Mouse (Mus musculus): Measurements from ENCODE around the gene Drg1. TPM values are rescaled to one million over a fixed set of nuclear protein-coding genes. Genes with fewer than 3 reads are reported as not detected.

The Drg1 gene
- polyA plus RNA-seq, 1 experiment from 2014 or later, result 290 TPM

DNA sequence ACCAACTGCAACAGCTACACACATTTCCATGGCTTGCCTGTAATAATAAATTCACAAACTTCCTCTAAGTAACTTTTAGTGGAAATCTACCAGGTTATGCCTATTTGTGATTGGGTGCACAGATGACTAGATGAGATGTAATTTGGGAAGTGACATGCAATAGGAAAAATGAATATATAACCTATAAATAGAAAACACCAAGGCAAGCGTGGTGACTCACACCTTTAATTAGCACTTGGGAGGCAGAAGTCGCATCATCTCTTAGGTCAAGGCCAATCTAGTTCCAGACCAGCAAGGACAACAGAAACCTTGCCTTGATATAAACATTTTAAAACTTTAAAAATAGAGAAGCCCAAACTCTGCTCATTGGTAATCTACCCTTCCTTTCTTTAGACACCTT lies 18.8 kb downstream of the Drg1 start:
- Histone ChIP-seq H3K4me2 (no peak overlapping the region), H3K27me3 (no peaks in the 10 kb centered on the region), H3K9ac (no peak overlapping the region), H3K9me3 (replicated peaks) (no peaks in the 10 kb centered on the region), H3K27ac (no peak overlapping the region), H3K36me3 (ENCODE audit: poor library complexity, severe bottlenecking) (peaks cover 93% of the 10 kb centered on the region), H3K4me3 (no peak overlapping the region), H3K4me1 (no peaks in the 10 kb centered on the region)
- 92% methylated on average over 2 of the region's 2 CpGs for WGBS
- no peak for ATAC-seq

GRCm38 (mm10) chr11:3243771-3244170 lies 22.4 kb downstream of the Drg1 start:
- ATAC-seq, result no peak
- Histone ChIP-seq H3K4me3 (no peak overlapping the region), H3K9ac (no peak overlapping the region), H3K27me3 (no peaks in the 10 kb centered on the region), H3K9me3 (replicated peaks) (no peaks in the 10 kb centered on the region), H3K36me3 (ENCODE audit: poor library complexity, severe bottlenecking) (peaks cover 92% of the 10 kb centered on the region), H3K4me1 (no peaks in the 10 kb centered on the region), H3K27ac (no peak overlapping the region), H3K4me2 (no peak overlapping the region)
- 91% methylated on average over 4 of the region's 4 CpGs for WGBS

- Histone ChIP-seq H3K4me1 (no peaks in the 10 kb centered on the region), H3K27ac (no peak overlapping the region), H3K36me3 (ENCODE audit: poor library complexity, severe bottlenecking) (peaks cover 91% of the 10 kb centered on the region), H3K9ac (no peak overlapping the region), H3K4me3 (no peak overlapping the region), H3K9me3 (replicated peaks) (no peaks in the 10 kb centered on the region), H3K27me3 (no peaks in the 10 kb centered on the region), H3K4me2 (no peak overlapping the region)
- 89% methylated on average over 7 of the region's 7 CpGs for WGBS
- ATAC-seq, result no peak
Observed at GRCm38 (mm10) chr11:3242395-3242794, 23.8 kb downstream of the Drg1 start.

- H3K9me3 ChIP-seq (replicated peaks), result no peaks in the 10 kb centered on the region
- no peaks in the 10 kb centered on the region for H3K4me1 ChIP-seq
- peaks cover 91% of the 10 kb centered on the region for H3K36me3 ChIP-seq (ENCODE audit: poor library complexity, severe bottlenecking)
- H3K4me3 ChIP-seq, result no peak overlapping the region
- H3K27me3 ChIP-seq, result no peaks in the 10 kb centered on the region
- no peak for ATAC-seq
- no peak overlapping the region for H3K9ac ChIP-seq
- WGBS, result 85% methylated on average over 5 of the region's 5 CpGs
- H3K4me2 ChIP-seq, result no peak overlapping the region
- no peak overlapping the region for H3K27ac ChIP-seq
Observed at GRCm38 (mm10) chr11:3235277-3235676, 30.9 kb downstream of the Drg1 start.

DNA sequence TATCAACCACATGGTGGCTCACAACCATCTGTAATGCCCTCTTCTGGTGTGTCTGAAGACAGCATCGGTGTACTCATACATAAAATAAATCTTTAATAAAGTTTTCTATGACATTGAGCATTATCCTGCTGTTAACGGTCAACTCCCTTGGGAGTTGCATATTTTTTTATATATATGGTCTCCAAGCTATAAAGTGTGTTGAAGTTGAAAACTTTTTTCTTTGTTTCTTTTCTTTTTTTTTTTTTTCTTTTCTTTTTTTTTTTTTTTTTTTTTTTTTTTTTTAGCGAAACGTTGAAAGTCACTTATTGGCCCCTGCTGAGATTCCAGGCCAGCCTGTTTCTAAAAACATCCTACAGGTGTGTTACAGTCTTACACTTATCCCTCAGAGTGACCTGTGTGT lies 32.5 kb downstream of the Drg1 start:
- no peak for ATAC-seq
- Histone ChIP-seq H3K27me3 (no peaks in the 10 kb centered on the region), H3K4me1 (no peaks in the 10 kb centered on the region), H3K9me3 (replicated peaks) (no peaks in the 10 kb centered on the region), H3K4me2 (no peak overlapping the region), H3K36me3 (ENCODE audit: poor library complexity, severe bottlenecking) (peaks cover 91% of the 10 kb centered on the region), H3K4me3 (no peak overlapping the region), H3K9ac (no peak overlapping the region), H3K27ac (no peak overlapping the region)
- 94% methylated on average over 4 of the region's 4 CpGs for WGBS

GRCm38 (mm10) chr11:3232248-3232647 lies 34.0 kb downstream of the Drg1 start:
- no peak overlapping the region for H3K9ac ChIP-seq
- no peak overlapping the region for H3K4me3 ChIP-seq
- H3K27ac ChIP-seq, result no peak overlapping the region
- 87% methylated on average over 3 of the region's 3 CpGs for WGBS
- peaks cover 86% of the 10 kb centered on the region for H3K36me3 ChIP-seq (ENCODE audit: poor library complexity, severe bottlenecking)
- no peak for ATAC-seq
- H3K4me1 ChIP-seq, result no peaks in the 10 kb centered on the region
- H3K4me2 ChIP-seq, result no peak overlapping the region
- no peaks in the 10 kb centered on the region for H3K27me3 ChIP-seq
- no peaks in the 10 kb centered on the region for H3K9me3 ChIP-seq (replicated peaks)

GRCm38 (mm10) chr11:3227113-3227512 lies 39.1 kb downstream of the Drg1 start:
- 95% methylated on average over 3 of the region's 3 CpGs for WGBS
- no peak for ATAC-seq
- peaks cover 89% of the 10 kb centered on the region for H3K36me3 ChIP-seq (ENCODE audit: poor library complexity, severe bottlenecking)

DNA sequence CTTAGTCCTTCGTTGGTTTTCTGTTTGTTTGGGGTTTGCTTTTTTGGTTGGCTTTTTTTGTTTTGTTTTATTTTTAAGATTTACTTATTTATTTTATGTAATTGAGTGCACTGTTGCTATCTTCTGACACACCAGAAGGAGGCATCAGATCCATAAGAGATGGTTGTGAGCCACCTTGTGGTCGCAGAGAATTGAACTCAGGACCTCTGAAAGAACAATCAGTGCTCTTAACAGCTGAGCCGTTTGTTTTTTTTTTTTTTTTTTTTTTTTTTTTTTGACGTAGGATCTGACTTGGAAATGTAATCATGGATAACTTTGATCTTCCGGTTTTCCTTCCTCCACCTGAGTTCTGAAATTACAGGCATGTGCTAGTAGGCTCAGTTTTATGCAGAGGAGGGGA lies 43.1 kb downstream of the Drg1 start:
- no peak for ATAC-seq
- no peak overlapping the region for H3K4me2 ChIP-seq
- 71% methylated on average over 5 of the region's 5 CpGs for WGBS
- H3K27ac ChIP-seq, result no peak overlapping the region
- H3K9me3 ChIP-seq (replicated peaks), result no peaks in the 10 kb centered on the region
- H3K4me3 ChIP-seq, result no peak overlapping the region
- peaks cover 85% of the 10 kb centered on the region for H3K36me3 ChIP-seq (ENCODE audit: poor library complexity, severe bottlenecking)
- no peak overlapping the region for H3K9ac ChIP-seq
- no peaks in the 10 kb centered on the region for H3K27me3 ChIP-seq
- H3K4me1 ChIP-seq, result no peaks in the 10 kb centered on the region

More at GRCm38 (mm10) chr11:3227113-3227512, 39.1 kb downstream of the Drg1 start:
- Histone ChIP-seq H3K9ac (no peak overlapping the region), H3K27ac (no peak overlapping the region), H3K27me3 (no peaks in the 10 kb centered on the region), H3K4me1 (no peaks in the 10 kb centered on the region), H3K9me3 (replicated peaks) (no peaks in the 10 kb centered on the region), H3K4me2 (no peak overlapping the region), H3K4me3 (no peak overlapping the region)

- no peak for ATAC-seq
- H3K36me3 ChIP-seq (ENCODE audit: poor library complexity, severe bottlenecking), result peaks cover 85% of the 10 kb centered on the region
Observed at GRCm38 (mm10) chr11:3212526-3212925, 53.7 kb downstream of the Drg1 start.

DNA sequence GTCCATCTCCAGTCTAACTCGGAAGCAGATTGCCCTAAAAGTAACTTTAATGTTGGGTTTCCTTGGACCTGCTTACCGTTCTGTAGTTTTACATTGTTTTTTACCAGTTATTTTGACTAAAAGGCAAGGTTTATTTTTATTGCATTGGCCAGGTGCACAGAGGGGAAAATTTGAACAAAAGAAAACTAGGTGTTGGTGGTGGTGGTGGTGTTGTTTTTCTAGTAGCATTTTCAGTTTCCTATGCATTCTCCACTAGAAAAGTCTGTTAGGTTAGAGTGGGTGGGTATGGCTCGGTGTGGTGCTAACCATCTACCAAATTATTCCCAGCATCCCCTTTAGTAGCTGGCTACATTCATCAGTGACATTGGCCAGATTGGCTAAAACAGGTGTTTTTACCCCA lies 59.4 kb downstream of the Drg1 start:
- Histone ChIP-seq H3K27ac (no peak overlapping the region), H3K4me3 (no peak overlapping the region), H3K4me1 (peaks cover 11% of the 10 kb centered on the region), H3K27me3 (no peaks in the 10 kb centered on the region), H3K36me3 (ENCODE audit: poor library complexity, severe bottlenecking) (peaks cover 59% of the 10 kb centered on the region), H3K9ac (no peak overlapping the region), H3K4me2 (no peak overlapping the region), H3K9me3 (replicated peaks) (no peaks in the 10 kb centered on the region)
- WGBS, result 97% methylated on average over 3 of the region's 3 CpGs
- ATAC-seq, result no peak

More at GRCm38 (mm10) chr11:3212526-3212925, 53.7 kb downstream of the Drg1 start:
- H3K4me3 ChIP-seq, result no peak overlapping the region
- no peaks in the 10 kb centered on the region for H3K9me3 ChIP-seq (replicated peaks)
- no peak overlapping the region for H3K9ac ChIP-seq
- 97% methylated on average over 1 of the region's 1 CpGs for WGBS
- H3K27ac ChIP-seq, result no peak overlapping the region
- H3K4me2 ChIP-seq, result no peak overlapping the region
- no peaks in the 10 kb centered on the region for H3K27me3 ChIP-seq
- no peaks in the 10 kb centered on the region for H3K4me1 ChIP-seq

DNA sequence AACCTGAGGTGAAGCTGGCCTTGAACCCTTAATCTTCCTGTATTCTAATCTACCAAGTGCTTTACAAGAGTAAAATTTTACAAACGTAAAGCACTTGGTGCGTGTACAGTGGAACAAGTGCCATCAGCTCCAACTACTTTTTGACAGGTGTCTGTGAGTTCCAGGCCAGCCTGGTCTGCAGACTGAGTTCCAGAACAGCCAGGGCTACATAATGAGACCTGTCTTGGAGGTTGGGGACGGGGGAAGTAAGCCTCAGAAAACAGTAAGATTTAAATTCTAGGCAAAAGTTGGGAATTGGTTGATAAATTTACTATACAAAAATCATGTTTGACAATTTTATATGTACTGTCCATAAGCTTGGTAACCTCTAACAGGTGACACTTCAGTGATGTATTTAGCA lies 61.0 kb downstream of the Drg1 start:
- Histone ChIP-seq H3K4me3 (no peak overlapping the region), H3K27ac (no peak overlapping the region), H3K36me3 (ENCODE audit: poor library complexity, severe bottlenecking) (peaks cover 46% of the 10 kb centered on the region), H3K9ac (no peak overlapping the region), H3K4me1 (peaks cover 11% of the 10 kb centered on the region), H3K9me3 (replicated peaks) (no peaks in the 10 kb centered on the region), H3K4me2 (no peak overlapping the region), H3K27me3 (no peaks in the 10 kb centered on the region)
- WGBS, result 93% methylated on average over 3 of the region's 3 CpGs
- ATAC-seq, result no peak

DNA sequence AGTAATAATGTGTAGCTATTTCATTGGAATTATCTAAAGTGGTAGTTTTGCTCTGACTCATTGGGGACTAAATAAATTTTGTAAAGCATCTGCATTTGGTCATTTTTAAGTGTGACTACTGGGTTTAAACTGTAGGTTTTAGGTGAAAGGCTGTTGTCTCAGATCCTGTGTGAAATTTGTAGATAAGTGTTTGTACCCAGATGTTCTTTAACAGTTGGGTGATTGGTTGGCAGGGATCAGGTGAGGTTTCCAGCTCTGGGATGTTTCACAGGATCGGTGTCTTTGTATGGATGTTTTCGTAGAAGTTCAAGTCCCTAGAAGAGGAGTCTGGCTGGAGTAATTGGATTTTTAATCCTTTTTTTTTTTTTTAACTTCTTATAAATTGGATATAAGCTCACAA lies 62.4 kb downstream of the Drg1 start:
- ATAC-seq, result no peak
- Histone ChIP-seq H3K4me3 (peak overlapping the region; percentile 42; the same call in 1 of the 2 replicates), H3K4me2 (peak overlapping the region; percentile 48), H3K27me3 (no peaks in the 10 kb centered on the region), H3K4me1 (peaks cover 11% of the 10 kb centered on the region), H3K27ac (no peak overlapping the region), H3K36me3 (ENCODE audit: poor library complexity, severe bottlenecking) (peaks cover 32% of the 10 kb centered on the region), H3K9me3 (replicated peaks) (no peaks in the 10 kb centered on the region), H3K9ac (no peak overlapping the region)
- 93% methylated on average over 2 of the region's 2 CpGs for WGBS

GRCm38 (mm10) chr11:3202781-3203441 lies 63.3 kb downstream of the Drg1 start:
- WGBS, result under 1% methylated on average over 47 of the region's 57 CpGs

More at GRCm38 (mm10) chr11:3202781-3203441, 63.3 kb downstream of the Drg1 start:
- Histone ChIP-seq H3K4me1 (peaks cover 11% of the 10 kb centered on the region), H3K27me3 (no peaks in the 10 kb centered on the region), H3K4me2 (peak overlapping the region; percentile 48), H3K9ac (peak overlapping the region; percentile 56), H3K27ac (peak overlapping the region; percentile 0; the same call in 1 of the 2 replicates), H3K4me3 (peak overlapping the region; percentile 42), H3K36me3 (ENCODE audit: poor library complexity, severe bottlenecking) (peaks cover 24% of the 10 kb centered on the region), H3K9me3 (replicated peaks) (no peaks in the 10 kb centered on the region)
- peak; percentile 34; the same call in 1 of the 2 replicates for ATAC-seq
